Mouse (Mus musculus) adrenal gland, adult 10 weeks (tissue): ENCODE measurements around the gene Kng2. TPM values are rescaled to one million over a fixed set of nuclear protein-coding genes. Genes with fewer than 3 reads are reported as not detected.

Experiments used
- polyA plus RNA-seq: library from polyadenylated mRNA; stranded (reverse); fragments of 350-450 nt; fragmentation: Illumina TruSeq; extraction: RNeasy Lipid Tissue Mini Kit (QIAGEN cat#74804); gene quantifications from one replicate; pipeline ENCODE4 v1.2.3, GENCODE M21; 2014; ENCODE audit warnings: low read depth, low replicate concordance

Gene Kng2
- 7.7 TPM for polyA plus RNA-seq

GRCm38 (mm10) chr16:23028966-23029600, at the start of gene Kng2:
Kng2 (minus strand) TSS chr16:23029482.

GRCm38 (mm10) chr16:23057668-23058447, 28.6 kb upstream of the Kng2 start, which contains the start of gene Kng1:
Kng1 (plus strand) TSS chr16:23057865.

GRCm38 (mm10) chr16:22950840-22951395, 78.4 kb downstream of the Kng2 start, which contains the start of gene Hrg:
Hrg (plus strand) TSS chr16:22951072.

Other genes starting within 250 kb of the Kng2 start
- not detected for gene Crygs, start 217.9 kb downstream of the Kng2 start, polyA plus RNA-seq
- 17.6 TPM for gene Tbccd1, start 171.8 kb downstream of the Kng2 start, polyA plus RNA-seq
- 54.2 TPM for gene Dnajb11, start 171.6 kb downstream of the Kng2 start, polyA plus RNA-seq
- gene Ahsg, start 138.2 kb downstream of the Kng2 start, polyA plus RNA-seq: 10.7 TPM
- gene Fetub, start 111.1 kb downstream of the Kng2 start, polyA plus RNA-seq: 34.1 TPM
- not detected for gene Hrg, start 78.4 kb downstream of the Kng2 start, polyA plus RNA-seq
- gene Kng1, start 28.4 kb upstream of the Kng2 start, polyA plus RNA-seq: not detected
- gene Eif4a2, start 78.0 kb upstream of the Kng2 start, polyA plus RNA-seq: 1,932 TPM
- 17.7 TPM for gene Rfc4, start 98.3 kb upstream of the Kng2 start, polyA plus RNA-seq
- 319 TPM for gene Adipoq, start 117.1 kb upstream of the Kng2 start, polyA plus RNA-seq
- 38.5 TPM for gene St6gal1, start 195.3 kb upstream of the Kng2 start, polyA plus RNA-seq